Mouse (Mus musculus) kidney, adult 2 months (tissue): ENCODE results near the gene Ralgps1.

Source experiments
- CTCF ChIP-seq: fragments of 200-500 bp; conservative IDR thresholded peaks from 2 replicates; pipeline ENCODE4 v1.5.1; 2011; ENCODE audit warnings: low read depth, mild to moderate bottlenecking, control low read depth, low read length, moderate library complexity, mixed read lengths; ENCODE audit not compliant: insufficient read depth, insufficient read length
- POLR2A ChIP-seq: fragments of 200-500 bp; IDR thresholded peaks from one replicate; pipeline ENCODE4 v1.6.1; 2011; ENCODE audit warnings: low read depth, low read length, control low read depth

DNA sequence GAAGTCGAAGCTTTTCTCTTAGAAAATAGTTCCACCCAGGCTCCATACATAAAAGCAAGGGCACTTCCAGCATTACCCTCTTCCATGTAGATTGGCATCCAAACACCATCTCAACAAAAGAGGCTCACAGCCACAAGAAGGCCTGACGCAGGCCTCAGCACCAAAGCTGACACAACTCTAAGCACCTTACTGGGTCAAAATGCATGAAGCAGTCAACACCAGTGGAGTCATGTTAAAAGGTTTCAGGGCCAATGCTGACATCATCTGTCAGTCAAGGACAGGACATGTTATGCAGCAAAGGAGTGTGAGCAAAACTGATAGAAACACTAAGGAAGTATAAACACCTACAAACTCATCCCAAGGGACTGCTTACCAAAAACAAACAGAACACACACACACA lies 50.3 kb downstream of the Ralgps1 start:
- TF ChIP-seq POLR2A (no peak), CTCF (no peak)
